Mouse (Mus musculus) MEL (cell line): ENCODE data around the gene Srgap2. TPM values are rescaled to one million over a fixed set of nuclear protein-coding genes. Genes with fewer than 3 reads are reported as not detected.

ENCODE experiments used
- DNase-seq: peaks from one replicate; pipeline ENCODE4 v3.0.0; 2011; ENCODE audit warnings: low read depth, low spot score
- H3K27ac ChIP-seq: 2 replicates; pipeline ENCODE4 v1.5.1; 2012; ENCODE audit warnings: low read depth, mild to moderate bottlenecking, control low read depth, low read length, moderate library complexity; ENCODE audit not compliant: control insufficient read depth
- H3K27me3 ChIP-seq, 2 experiments: fragments of 150-350 bp in 1 of 2; sonication (generic) in 1 of 2; 2 replicates each; pipeline ENCODE4 v1.6.1; 2012; ENCODE audit warnings: low read length in 2 of 2, mild to moderate bottlenecking in 2 of 2, improper control_type of control experiment in 1 of 2, moderate library complexity in 1 of 2; ENCODE audit not compliant: insufficient read depth in 2 of 2, control insufficient read depth in 1 of 2
- H3K36me3 ChIP-seq, 2 experiments: 2 replicates each; pipeline ENCODE4 v1.6.1; 2012 to 2014; ENCODE audit warnings: low read length in 2 of 2, improper control_type of control experiment in 1 of 2, inconsistent platforms in 1 of 2, mild to moderate bottlenecking in 1 of 2; ENCODE audit not compliant: insufficient read depth in 2 of 2, control insufficient read depth in 1 of 2
- H3K4me1 ChIP-seq, 2 experiments: fragments of 150-350 bp in 1 of 2; sonication (generic) in 1 of 2; 2 replicates each; pipeline ENCODE4 v1.6.1; 2012; ENCODE audit warnings: low read length in 2 of 2, improper control_type of control experiment in 1 of 2, mild to moderate bottlenecking in 1 of 2; ENCODE audit not compliant: insufficient read depth in 2 of 2, control insufficient read depth in 1 of 2
- H3K4me3 ChIP-seq, 2 experiments: fragments of 150-350 bp in 1 of 2; sonication (generic) in 1 of 2; 2 replicates each; pipeline ENCODE4 v1.5.1; 2012; ENCODE audit warnings: low read depth in 2 of 2, low read length in 2 of 2, mild to moderate bottlenecking in 2 of 2, moderate library complexity in 2 of 2, control low read depth in 1 of 2, improper control_type of control experiment in 1 of 2; ENCODE audit not compliant: control insufficient read depth in 1 of 2, insufficient read depth in 1 of 2
- H3K79me2 ChIP-seq: 2 replicates; pipeline ENCODE4 v1.6.1; 2012; ENCODE audit warnings: mild to moderate bottlenecking, low read length, moderate library complexity; ENCODE audit not compliant: control insufficient read depth, poor library complexity, insufficient read depth
- H3K9ac ChIP-seq: 2 replicates; pipeline ENCODE4 v1.6.1; 2012; ENCODE audit warnings: low read depth, mild to moderate bottlenecking, control low read depth, low read length, moderate library complexity; ENCODE audit not compliant: control insufficient read depth, poor library complexity, severe bottlenecking
- H3K9me3 ChIP-seq: fragments of 150-350 bp; sonication (generic); replicated peaks from 2 replicates; pipeline ENCODE4 v1.6.1; 2012; ENCODE audit warnings: mild to moderate bottlenecking, low read length, improper control_type of control experiment, moderate library complexity; ENCODE audit not compliant: insufficient read depth
- BHLHE40 ChIP-seq: IDR thresholded peaks from 2 replicates; pipeline ENCODE4 v1.6.1; 2012; ENCODE audit warnings: low read depth, mild to moderate bottlenecking, inconsistent platforms, low read length, improper control_type of control experiment, borderline replicate concordance
- CHD1 ChIP-seq: IDR thresholded peaks from 2 replicates; pipeline ENCODE4 v1.6.1; 2012; ENCODE audit warnings: low read depth, mild to moderate bottlenecking, inconsistent platforms, low read length, improper control_type of control experiment
- CHD2 ChIP-seq: IDR thresholded peaks from 2 replicates; pipeline ENCODE4 v1.6.1; 2011; ENCODE audit warnings: low read length, improper control_type of control experiment
- E2F4 ChIP-seq: IDR thresholded peaks from 2 replicates; pipeline ENCODE4 v1.6.1; 2011; ENCODE audit warnings: low read depth, low read length, improper control_type of control experiment, borderline replicate concordance
- ELF1 ChIP-seq: IDR thresholded peaks from 2 replicates; pipeline ENCODE4 v1.6.1; 2014; ENCODE audit warnings: low read depth, mild to moderate bottlenecking, inconsistent platforms, low read length, improper control_type of control experiment, moderate library complexity
- EP300 ChIP-seq, 2 experiments: IDR thresholded peaks; 2 replicates each; pipeline ENCODE4 v1.6.1; 2011; ENCODE audit warnings: improper control_type of control experiment in 2 of 2, low read length in 2 of 2, low read depth in 1 of 2, mild to moderate bottlenecking in 1 of 2
- ETS1 ChIP-seq: IDR thresholded peaks from 2 replicates; pipeline ENCODE4 v1.6.1; 2012; ENCODE audit warnings: low read depth, mild to moderate bottlenecking, inconsistent platforms, low read length, improper control_type of control experiment, moderate library complexity
- GABPA ChIP-seq: IDR thresholded peaks from 2 replicates; pipeline ENCODE4 v1.6.1; 2012; ENCODE audit warnings: low read depth, mild to moderate bottlenecking, inconsistent platforms, low read length, improper control_type of control experiment, moderate library complexity
- GATA1 ChIP-seq: IDR thresholded peaks from 2 replicates; pipeline ENCODE4 v1.6.1; 2011; ENCODE audit warnings: low read depth, low read length, improper control_type of control experiment
- JUND ChIP-seq: IDR thresholded peaks from 2 replicates; pipeline ENCODE4 v1.6.1; 2011; ENCODE audit warnings: low read depth, mild to moderate bottlenecking, improper control_type of control experiment, low read length
- KAT2A ChIP-seq: conservative IDR thresholded peaks from 2 replicates; pipeline ENCODE4 v1.6.1; 2012; ENCODE audit warnings: low read depth, low read length, improper control_type of control experiment, inconsistent platforms
- MAFK ChIP-seq: IDR thresholded peaks from 2 replicates; pipeline ENCODE4 v1.6.1; 2011; ENCODE audit warnings: low read depth, mild to moderate bottlenecking, low read length, improper control_type of control experiment, borderline replicate concordance
- MAX ChIP-seq: IDR thresholded peaks from 2 replicates; pipeline ENCODE4 v1.6.1; 2011; ENCODE audit warnings: low read length, improper control_type of control experiment
- MEF2A ChIP-seq: IDR thresholded peaks from 2 replicates; pipeline ENCODE4 v1.6.1; 2014; ENCODE audit warnings: low read depth, mild to moderate bottlenecking, inconsistent platforms, low read length, improper control_type of control experiment; ENCODE audit not compliant: poor library complexity, insufficient replicate concordance, severe bottlenecking; ENCODE audit errors: extremely low read depth
- MXI1 ChIP-seq: IDR thresholded peaks from 2 replicates; pipeline ENCODE4 v1.6.1; 2011; ENCODE audit warnings: mild to moderate bottlenecking, low read depth, low read length, improper control_type of control experiment
- NRF1 ChIP-seq: IDR thresholded peaks from 2 replicates; pipeline ENCODE4 v1.6.1; 2014; ENCODE audit warnings: low read depth, mild to moderate bottlenecking, inconsistent platforms, low read length, improper control_type of control experiment, moderate library complexity; ENCODE audit not compliant: poor library complexity, insufficient read depth, severe bottlenecking
- POLR2AphosphoS2 ChIP-seq: IDR thresholded peaks from 2 replicates; pipeline ENCODE4 v1.6.1; 2011; ENCODE audit warnings: low read length, improper control_type of control experiment
- POLR2AphosphoS5 ChIP-seq: IDR thresholded peaks from 2 replicates; pipeline ENCODE4 v1.6.1; 2012; ENCODE audit warnings: low read depth, borderline replicate concordance, mild to moderate bottlenecking, inconsistent platforms, low read length, moderate library complexity, mixed read lengths
- RCOR1 ChIP-seq: IDR thresholded peaks from 2 replicates; pipeline ENCODE4 v1.6.1; 2012; ENCODE audit warnings: low read depth, mild to moderate bottlenecking, inconsistent platforms, low read length, improper control_type of control experiment
- SMC3 ChIP-seq: IDR thresholded peaks from 2 replicates; pipeline ENCODE4 v1.6.1; 2011; ENCODE audit warnings: low read depth, low read length, improper control_type of control experiment
- UBTF ChIP-seq: IDR thresholded peaks from 2 replicates; pipeline ENCODE4 v1.6.1; 2012; ENCODE audit warnings: low read depth, mild to moderate bottlenecking, inconsistent platforms, low read length, improper control_type of control experiment, moderate library complexity, borderline replicate concordance; ENCODE audit not compliant: insufficient read depth
- USF1 ChIP-seq: IDR thresholded peaks from 2 replicates; pipeline ENCODE4 v1.6.1; 2014; ENCODE audit warnings: low read depth, mild to moderate bottlenecking, inconsistent platforms, low read length, improper control_type of control experiment, moderate library complexity
- USF2 ChIP-seq, 2 experiments: IDR thresholded peaks; 2 replicates each; pipeline ENCODE4 v1.6.1; 2011 to 2012; ENCODE audit warnings: improper control_type of control experiment in 2 of 2, low read length in 2 of 2, borderline replicate concordance in 1 of 2, inconsistent platforms in 1 of 2, low read depth in 1 of 2, mild to moderate bottlenecking in 1 of 2; ENCODE audit not compliant: insufficient read depth in 1 of 2
- ZMIZ1 ChIP-seq: IDR thresholded peaks from 2 replicates; pipeline ENCODE4 v1.6.1; 2012; ENCODE audit warnings: low read depth, mild to moderate bottlenecking, inconsistent platforms, low read length, improper control_type of control experiment, moderate library complexity
- polyA plus RNA-seq, 2 experiments: library from polyadenylated mRNA; stranded (reverse) in 1 of 2; unstranded in 1 of 2; fragments of >175 nt in 1 of 2; fragments of >200 nt in 1 of 2; gene quantifications; 2 replicates each; pipeline versions ENCODE4 v1.2.1 to v1.2.4; 2012; ENCODE audit warnings: low replicate concordance in 2 of 2, low read depth in 1 of 2; ENCODE audit not compliant: insufficient read length in 2 of 2, insufficient read depth in 1 of 2, missing spikeins in 1 of 2
- total RNA-seq: library from RNA; depleted of rRNA; stranded (reverse); fragments of 300-350 nt; gene quantifications from 2 replicates; pipeline ENCODE4 v1.2.3, GENCODE M21; 2012

Srgap2 gene
- total and polyA plus RNA-seq, 3 experiments: 9.0 to 25.3 TPM; not detected in 1

DNA sequence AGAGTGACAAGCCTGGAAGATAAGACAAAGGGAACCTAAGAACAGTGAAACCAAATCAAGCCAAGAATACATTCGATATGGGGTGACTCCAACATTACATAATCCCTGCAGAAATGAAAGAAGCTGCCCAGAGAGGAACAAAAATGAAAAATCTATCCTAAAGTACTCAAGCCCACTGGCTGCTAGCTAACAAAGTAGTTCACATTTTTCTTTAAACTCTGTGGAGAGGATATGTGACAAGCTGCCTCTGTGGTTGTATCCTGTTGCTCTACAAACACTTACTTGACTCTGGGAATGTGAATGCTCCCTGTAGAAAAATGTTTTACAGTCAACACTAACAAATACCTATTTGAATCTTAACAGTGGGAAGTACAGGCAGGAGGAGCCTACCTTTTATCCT is 25.5 kb downstream of the Srgap2 start:
- H3K36me3 ChIP-seq: peaks cover 0 to 4% of the 10 kb centered on the region in 2 experiments; a peak in 3 of 4 replicates
- no peaks in the 10 kb centered on the region for H3K9me3 ChIP-seq
- peak; percentile 30 for DNase-seq
- H3K79me2 ChIP-seq: peaks cover 13% of the 10 kb centered on the region; the same call in 1 of the 2 replicates
- H3K9ac ChIP-seq: no peak overlapping the region
- no peak overlapping the region for H3K4me3 ChIP-seq
- H3K27ac ChIP-seq: no peak overlapping the region
- peaks cover 0 to 5% of the 10 kb centered on the region in 2 experiments; a peak in 2 of 4 replicates for H3K4me1 ChIP-seq
- H3K27me3 ChIP-seq: no peaks in the 10 kb centered on the region
- TF ChIP-seq MXI1 (no peak), EP300 (IDR thresholded peaks at IDR 0.05; ENCODE audit: low read depth in 1 of 2, low read length in 2 of 2) (no peak), NRF1 (no peak), POLR2AphosphoS5 (no peak), MAX (no peak), GABPA (no peak), BHLHE40 (no peak), RCOR1 (0 out of 2 replicates have a peak, but pooled peaks have one; percentile 23), USF1 (no peak), MEF2A (no peak), JUND (no peak), MAFK (no peak), GATA1 (peak; percentile 38; the same call in 1 of the 2 replicates), ETS1 (0 out of 2 replicates have a peak, but pooled peaks have one; percentile 14), POLR2AphosphoS2 (no peak), ELF1 (no peak), UBTF (no peak), SMC3 (no peak)

- Histone ChIP-seq H3K4me3 (no peak overlapping the region), H3K27me3 (no peaks in the 10 kb centered on the region), H3K4me1 (peaks cover 5% of the 10 kb centered on the region in 2 experiments; a peak in 3 of 4 replicates), H3K27ac (no peak overlapping the region), H3K79me2 (peaks cover 8% of the 10 kb centered on the region; the same call in 1 of the 2 replicates), H3K9me3 (no peaks in the 10 kb centered on the region), H3K9ac (no peak overlapping the region), H3K36me3 (peaks cover 0 to 9% of the 10 kb centered on the region in 2 experiments; a peak in 3 of 4 replicates)
- DNase-seq: no peak
- TF ChIP-seq JUND (no peak), CHD1 (no peak), ZMIZ1 (no peak), USF2 (IDR thresholded peaks at IDR 0.05; ENCODE audit: borderline replicate concordance in 1 of 2, insufficient read depth in 1 of 2, low read depth in 1 of 2, low read length in 2 of 2) (no peak), UBTF (no peak), GATA1 (no peak), KAT2A (no peak), E2F4 (no peak), CHD2 (no peak), RCOR1 (no peak), EP300 (IDR thresholded peaks at IDR 0.05; ENCODE audit: low read depth in 1 of 2, low read length in 2 of 2) (no peak), USF1 (no peak), POLR2AphosphoS2 (no peak)
These were observed 28.9 kb downstream of the Srgap2 start for GRCm38 (mm10) chr1:131498231-131498630.
